Mouse (Mus musculus) forebrain, embryonic 10.5 days (tissue): ENCODE measurements around the gene Upk1a. TPM values are rescaled to one million over a fixed set of nuclear protein-coding genes. Genes with fewer than 3 reads are reported as not detected.
A peak's percentile ranks its signal among the peaks of the same experiment; 100 is the strongest.

Experiments used
- DNase-seq: peaks from one replicate; pipeline ENCODE4 v3.0.0-alpha.2; 2017; ENCODE audit warnings: low spot score; ENCODE audit errors: extremely low spot score
- H3K27ac ChIP-seq: fragments of 300-500 bp; sonication (generic); 2 replicates; pipeline ENCODE4 v1.5.1; 2016; ENCODE audit warnings: mild to moderate bottlenecking
- H3K27me3 ChIP-seq: fragments of 300-500 bp; sonication (generic); 2 replicates; pipeline ENCODE4 v1.6.1; 2016; ENCODE audit warnings: mild to moderate bottlenecking; ENCODE audit not compliant: poor library complexity, severe bottlenecking
- H3K36me3 ChIP-seq: fragments of 300-500 bp; sonication (generic); replicated peaks from 2 replicates; pipeline ENCODE4 v1.6.1; 2016; ENCODE audit warnings: mild to moderate bottlenecking, moderate library complexity
- H3K4me1 ChIP-seq: fragments of 300-500 bp; sonication (generic); 2 replicates; pipeline ENCODE4 v1.6.1; 2016
- H3K4me3 ChIP-seq: fragments of 300-500 bp; sonication (generic); 2 replicates; pipeline ENCODE4 v1.5.1; 2016; ENCODE audit warnings: mild to moderate bottlenecking, moderate library complexity
- H3K9me3 ChIP-seq: fragments of 300-500 bp; sonication (generic); 2 replicates; pipeline ENCODE4 v1.6.1; 2016; ENCODE audit warnings: mild to moderate bottlenecking, moderate library complexity
- WGBS: fragments of 180-500 bp; shearing (Covaris S2); methylation state at CpG from one replicate; pipeline ENCODE4 v1.1.7; 2016; 5-methylcytosine and 5-hydroxymethylcytosine counted together
- microRNA-seq: library from miRNA; unstranded; fragments of <30 nt; microRNA quantifications from one replicate; pipeline ENCODE4, GENCODE M21; 2017
- polyA plus RNA-seq: library from polyadenylated mRNA; unstranded; fragments of >200 nt; fragmentation: Nextera tagmentation; extraction: Ambion mirVana; gene quantifications from 2 replicates; pipeline ENCODE4 v1.2.1, GENCODE M21; 2016

Gene Upk1a
- polyA plus RNA-seq, 1 experiment from 2014 or later, result 0.71 TPM

- H3K27me3 ChIP-seq, result no peaks in the 10 kb centered on the region
- H3K9me3 ChIP-seq, result no peaks in the 10 kb centered on the region
- DNase-seq, result no peak
- H3K4me3 ChIP-seq, result peak overlapping the region; percentile 72
- H3K36me3 ChIP-seq, result peaks cover 37% of the 10 kb centered on the region
- peaks cover 37% of the 10 kb centered on the region for H3K4me1 ChIP-seq
- WGBS, result 3% methylated on average over 27 of the region's 27 CpGs
- H3K27ac ChIP-seq, result peak overlapping the region; percentile 91
Observed at GRCm38 (mm10) chr7:30562526-30563116, 50.0 kb downstream of the Upk1a start.

- peak overlapping the region; percentile 82; the same call in 1 of the 2 replicates for H3K27ac ChIP-seq
- H3K4me3 ChIP-seq, result peak overlapping the region; percentile 76; the same call in 1 of the 2 replicates
- H3K4me1 ChIP-seq, result peaks cover 38% of the 10 kb centered on the region
- DNase-seq, result no peak
- peaks cover 37% of the 10 kb centered on the region for H3K36me3 ChIP-seq
- WGBS, result 72% methylated on average over 2 of the region's 2 CpGs
- no peaks in the 10 kb centered on the region for H3K9me3 ChIP-seq
- no peaks in the 10 kb centered on the region for H3K27me3 ChIP-seq
Observed at GRCm38 (mm10) chr7:30560296-30560695, 52.4 kb downstream of the Upk1a start.

GRCm38 (mm10) chr7:30559443-30559954, 53.1 kb downstream of the Upk1a start, which contains the start of gene Lin37:
TSS of gene Lin37 (minus strand) at chr7:30559838.
- Histone ChIP-seq H3K27me3 (0 out of 2 replicates have a peak, but pooled peaks cover under 1% of the 10 kb centered on the region), H3K36me3 (peaks cover 37% of the 10 kb centered on the region), H3K27ac (peak within 1 kb of the TSS; percentile 82), H3K4me3 (peak within 1 kb of the TSS; percentile 76), H3K9me3 (no peaks in the 10 kb centered on the region), H3K4me1 (peaks cover 38% of the 10 kb centered on the region)
- DNase-seq, result peak; percentile 96
- 0% methylated on average over 20 of the region's 20 CpGs for WGBS

- Histone ChIP-seq H3K4me3 (peak overlapping the region; percentile 76), H3K27ac (peak overlapping the region; percentile 82), H3K27me3 (peaks cover 7% of the 10 kb centered on the region; the same call in 1 of the 2 replicates), H3K36me3 (peaks cover 40% of the 10 kb centered on the region), H3K9me3 (no peaks in the 10 kb centered on the region), H3K4me1 (peaks cover 33% of the 10 kb centered on the region)
- 19% methylated on average over 12 of the region's 12 CpGs for WGBS
- no peak for DNase-seq
Observed at GRCm38 (mm10) chr7:30558656-30559442, 53.8 kb downstream of the Upk1a start.

GRCm38 (mm10) chr7:30557901-30558514, 54.6 kb downstream of the Upk1a start:
- Histone ChIP-seq H3K4me3 (peak overlapping the region; percentile 76), H3K27me3 (peaks cover 11% of the 10 kb centered on the region; the same call in 1 of the 2 replicates), H3K27ac (no peak overlapping the region), H3K4me1 (peaks cover 37% of the 10 kb centered on the region), H3K36me3 (peaks cover 40% of the 10 kb centered on the region), H3K9me3 (no peaks in the 10 kb centered on the region)
- WGBS, result 92% methylated on average over 13 of the region's 13 CpGs
- no peak for DNase-seq

GRCm38 (mm10) chr7:30556894-30557536, 55.6 kb downstream of the Upk1a start:
- Histone ChIP-seq H3K9me3 (no peaks in the 10 kb centered on the region), H3K4me3 (no peak overlapping the region), H3K27me3 (peaks cover 11% of the 10 kb centered on the region; the same call in 1 of the 2 replicates), H3K36me3 (peaks cover 40% of the 10 kb centered on the region), H3K27ac (no peak overlapping the region), H3K4me1 (peaks cover 39% of the 10 kb centered on the region)
- DNase-seq, result no peak
- WGBS, result 94% methylated on average over 18 of the region's 18 CpGs

- Histone ChIP-seq H3K4me3 (peak overlapping the region; percentile 58), H3K36me3 (peaks cover 46% of the 10 kb centered on the region), H3K4me1 (peaks cover 33% of the 10 kb centered on the region), H3K27ac (peak overlapping the region; percentile 93), H3K27me3 (peaks cover 11% of the 10 kb centered on the region; the same call in 1 of the 2 replicates), H3K9me3 (no peaks in the 10 kb centered on the region)
- DNase-seq, result no peak
- WGBS, result 89% methylated on average over 22 of the region's 22 CpGs
Observed at GRCm38 (mm10) chr7:30553810-30554584, 58.6 kb downstream of the Upk1a start.

Small RNA genes lying within 50 kb of the gene (microRNA-seq; reads per million reads assigned to microRNA genes)
- gene Mir3569, result not detected

Other genes starting within 250 kb of the Upk1a start
- 10.4 and 12.1 TPM in 2 replicates for gene Tyrobp, start 199.1 kb downstream of the Upk1a start, polyA plus RNA-seq
- gene Hcst, start 193.0 kb downstream of the Upk1a start, polyA plus RNA-seq, result 0.38 TPM in 1 of 2 replicates, not detected in the other
- 1.3 and 1.5 TPM in 2 replicates for gene Nfkbid, start 191.1 kb downstream of the Upk1a start, polyA plus RNA-seq
- 25.4 and 33.7 TPM in 2 replicates for gene Aplp1, start 167.3 kb downstream of the Upk1a start, polyA plus RNA-seq
- 0.29 and 0.52 TPM in 2 replicates for gene Kirrel2, start 155.2 kb downstream of the Upk1a start, polyA plus RNA-seq
- gene Nphs1, start 154.5 kb downstream of the Upk1a start, polyA plus RNA-seq, result 0.07 TPM in 1 of 2 replicates, not detected in the other
- not detected in 2 replicates for gene Prodh2, start 119.2 kb downstream of the Upk1a start, polyA plus RNA-seq
- 29.7 and 31.9 TPM in 2 replicates for gene Arhgap33, start 77.8 kb downstream of the Upk1a start, polyA plus RNA-seq
- 4.3 and 4.6 TPM in 2 replicates for gene Hspb6, start 60.7 kb downstream of the Upk1a start, polyA plus RNA-seq
- gene Proser3, start 60.5 kb downstream of the Upk1a start, polyA plus RNA-seq, result 15.2 and 16.1 TPM in 2 replicates
- gene Lin37, start 53.0 kb downstream of the Upk1a start, polyA plus RNA-seq, result 40.7 and 44.2 TPM in 2 replicates
- 96.1 and 96.7 TPM in 2 replicates for gene U2af1l4, start 49.5 kb downstream of the Upk1a start, polyA plus RNA-seq
- gene Gm49396, start 49.5 kb downstream of the Upk1a start, polyA plus RNA-seq, result 16.1 and 16.3 TPM in 2 replicates
- 124 and 126 TPM in 2 replicates for gene Psenen, start 49.2 kb downstream of the Upk1a start, polyA plus RNA-seq
- gene Igflr1, start 47.4 kb downstream of the Upk1a start, polyA plus RNA-seq, result 5.9 and 7.1 TPM in 2 replicates
- 10.1 and 10.4 TPM in 2 replicates for gene Kmt2b, start 24.1 kb downstream of the Upk1a start, polyA plus RNA-seq
- gene Zbtb32, start 13.9 kb downstream of the Upk1a start, polyA plus RNA-seq, result 0.09 and 0.20 TPM in 2 replicates
- gene Cox6b1, start 13.3 kb upstream of the Upk1a start, polyA plus RNA-seq, result 762 and 774 TPM in 2 replicates
- 0.30 TPM in 1 of 2 replicates, not detected in the other for gene Etv2, start 23.0 kb upstream of the Upk1a start, polyA plus RNA-seq
- gene Rbm42, start 37.5 kb upstream of the Upk1a start, polyA plus RNA-seq, result 119 and 129 TPM in 2 replicates
- gene Haus5, start 52.1 kb upstream of the Upk1a start, polyA plus RNA-seq, result 90.2 and 91.9 TPM in 2 replicates
- gene Pmis2, start 58.8 kb upstream of the Upk1a start, polyA plus RNA-seq, result not detected in 2 replicates
- gene 2200002J24Rik, start 86.1 kb upstream of the Upk1a start, polyA plus RNA-seq, result not detected in 2 replicates
- 1.1 and 1.4 TPM in 2 replicates for gene Atp4a, start 99.4 kb upstream of the Upk1a start, polyA plus RNA-seq
- gene Tmem147, start 116.7 kb upstream of the Upk1a start, polyA plus RNA-seq, result 154 and 158 TPM in 2 replicates
- gene Gapdhs, start 130.8 kb upstream of the Upk1a start, polyA plus RNA-seq, result 0.16 and 0.48 TPM in 2 replicates
- gene Sbsn, start 138.6 kb upstream of the Upk1a start, polyA plus RNA-seq, result 0.73 and 1.0 TPM in 2 replicates
- gene Dmkn, start 150.9 kb upstream of the Upk1a start, polyA plus RNA-seq, result not detected in 2 replicates
- not detected in 2 replicates for gene Krtdap, start 175.0 kb upstream of the Upk1a start, polyA plus RNA-seq
- not detected in 2 replicates for gene Ffar2, start 210.9 kb upstream of the Upk1a start, polyA plus RNA-seq
- gene Ffar3, start 243.3 kb upstream of the Upk1a start, polyA plus RNA-seq, result not detected in 2 replicates
- gene Ffar1, start 248.7 kb upstream of the Upk1a start, polyA plus RNA-seq, result not detected in 2 replicates